Mouse (Mus musculus): ENCODE results near the gene Gfm2. TPM values are rescaled to one million over a fixed set of nuclear protein-coding genes. Genes with fewer than 3 reads are reported as not detected.

Gfm2 gene
- polyA plus RNA-seq, 1 experiment: 14.7 TPM

DNA sequence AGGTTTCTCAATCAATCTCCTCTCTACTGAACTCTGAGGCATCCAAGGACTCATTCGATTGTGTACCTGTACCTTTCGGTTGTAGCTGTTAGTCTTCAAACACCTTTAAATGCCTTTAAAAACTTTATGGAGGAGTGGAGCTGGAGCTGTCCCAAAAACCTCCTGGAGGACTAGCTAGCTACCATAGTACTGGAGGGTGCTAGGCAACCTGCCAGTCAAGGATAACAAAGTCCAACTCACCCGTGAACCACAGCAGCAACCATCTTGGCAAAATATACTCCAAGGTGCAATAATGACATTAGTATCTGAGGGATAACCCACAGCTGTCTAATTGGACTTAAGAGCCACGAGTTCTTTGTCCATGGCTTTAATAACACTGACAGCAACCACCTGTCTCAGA is 64.2 kb downstream of the Gfm2 start:
- H3K4me1 ChIP-seq (ENCODE audit: control insufficient read depth, insufficient read depth, insufficient read length, low read length): peaks cover 15% of the 10 kb centered on the region
- H3K36me3 ChIP-seq (ENCODE audit: control insufficient read depth, insufficient read depth, low read length): no peaks in the 10 kb centered on the region
- H3K27me3 ChIP-seq (ENCODE audit: control insufficient read depth, insufficient read depth, low read length): no peaks in the 10 kb centered on the region
- WGBS: 24% methylated on average over 4 of the region's 4 CpGs
- H3K27ac ChIP-seq (ENCODE audit: insufficient read depth, low read depth, low read length): no peak overlapping the region
- TF ChIP-seq CTCF (IDR thresholded peaks at IDR 0.05; ENCODE audit: extremely low read depth, insufficient read length, insufficient replicate concordance, low read depth, low read length) (no peak), POLR2A (IDR thresholded peaks at IDR 0.05; ENCODE audit: low read depth, low read length) (no peak)
- H3K4me3 ChIP-seq (ENCODE audit: low read depth, low read length): no peak overlapping the region

DNA sequence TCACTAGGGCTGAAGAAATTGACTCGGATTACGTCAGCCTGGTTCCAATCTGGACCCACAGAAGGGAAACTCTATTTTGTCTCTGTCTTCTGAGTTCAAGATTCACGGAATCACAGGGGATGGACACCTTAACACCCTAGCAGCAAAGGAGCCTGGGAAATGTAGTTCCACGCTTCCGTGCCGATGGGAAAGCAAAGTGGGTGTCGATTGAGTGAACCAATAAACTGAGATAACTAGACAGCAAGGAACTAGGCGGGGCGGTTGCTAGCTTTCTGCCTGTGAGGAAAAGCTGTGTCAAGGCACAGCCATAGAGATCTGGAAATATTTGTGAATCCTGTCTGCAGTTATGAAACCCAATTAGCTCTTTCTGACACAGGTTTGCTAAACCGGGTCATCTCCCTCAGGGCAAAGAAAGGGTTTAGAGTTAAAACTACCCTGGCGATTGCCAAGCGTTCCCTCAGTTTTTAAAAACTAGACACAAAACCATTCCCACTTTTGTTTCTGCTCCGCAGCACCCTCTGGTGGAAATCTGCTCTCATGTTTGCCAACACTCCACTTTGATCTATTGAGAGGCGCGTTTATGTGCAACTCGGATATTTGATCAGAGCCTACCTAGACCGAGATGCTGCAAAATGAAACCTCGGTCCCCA is 67.4 kb downstream of the Gfm2 start:
- WGBS: 2% methylated on average over 18 of the region's 18 CpGs
- Histone ChIP-seq H3K27ac (ENCODE audit: insufficient read depth, low read depth, low read length) (peak overlapping the region; percentile 86), H3K36me3 (ENCODE audit: control insufficient read depth, insufficient read depth, low read length) (no peaks in the 10 kb centered on the region), H3K4me1 (ENCODE audit: control insufficient read depth, insufficient read depth, insufficient read length, low read length) (peaks cover 18% of the 10 kb centered on the region; the same call in 1 of the 2 replicates), H3K4me3 (ENCODE audit: low read depth, low read length) (peak overlapping the region; percentile 2; the same call in 1 of the 2 replicates), H3K27me3 (ENCODE audit: control insufficient read depth, insufficient read depth, low read length) (no peaks in the 10 kb centered on the region)
- TF ChIP-seq CTCF (IDR thresholded peaks at IDR 0.05; ENCODE audit: extremely low read depth, insufficient read length, insufficient replicate concordance, low read depth, low read length): no peak
- no peak for TF ChIP-seq POLR2A (IDR thresholded peaks at IDR 0.05; ENCODE audit: low read depth, low read length)

DNA sequence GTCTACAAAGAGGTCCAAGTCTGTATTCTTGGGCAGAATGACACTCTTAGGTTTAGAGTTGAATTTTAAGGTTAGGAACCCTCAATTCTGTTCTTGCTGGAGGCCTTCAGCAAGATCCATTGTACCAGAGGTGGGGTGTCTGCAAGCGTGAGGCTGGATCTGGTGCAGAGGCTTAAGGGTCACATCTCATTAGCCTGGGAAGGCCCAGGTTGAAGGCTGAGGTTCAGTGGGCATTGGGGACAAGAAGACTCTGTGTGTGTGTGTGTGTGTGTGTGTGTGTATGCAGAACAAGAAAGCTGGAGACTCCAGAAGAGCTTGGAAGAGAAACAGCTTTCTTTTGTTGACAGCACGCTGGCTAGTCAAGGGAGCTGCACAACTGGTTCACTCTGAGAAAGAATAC is 68.3 kb downstream of the Gfm2 start:
- Histone ChIP-seq H3K27ac (ENCODE audit: insufficient read depth, low read depth, low read length) (no peak overlapping the region), H3K36me3 (ENCODE audit: control insufficient read depth, insufficient read depth, low read length) (no peaks in the 10 kb centered on the region), H3K4me1 (ENCODE audit: control insufficient read depth, insufficient read depth, insufficient read length, low read length) (peaks cover 18% of the 10 kb centered on the region; the same call in 1 of the 2 replicates), H3K4me3 (ENCODE audit: low read depth, low read length) (no peak overlapping the region), H3K27me3 (ENCODE audit: control insufficient read depth, insufficient read depth, low read length) (no peaks in the 10 kb centered on the region)
- TF ChIP-seq CTCF (IDR thresholded peaks at IDR 0.05; ENCODE audit: extremely low read depth, insufficient read length, insufficient replicate concordance, low read depth, low read length) (no peak), POLR2A (IDR thresholded peaks at IDR 0.05; ENCODE audit: low read depth, low read length) (no peak)
- 85% methylated on average over 2 of the region's 2 CpGs for WGBS

DNA sequence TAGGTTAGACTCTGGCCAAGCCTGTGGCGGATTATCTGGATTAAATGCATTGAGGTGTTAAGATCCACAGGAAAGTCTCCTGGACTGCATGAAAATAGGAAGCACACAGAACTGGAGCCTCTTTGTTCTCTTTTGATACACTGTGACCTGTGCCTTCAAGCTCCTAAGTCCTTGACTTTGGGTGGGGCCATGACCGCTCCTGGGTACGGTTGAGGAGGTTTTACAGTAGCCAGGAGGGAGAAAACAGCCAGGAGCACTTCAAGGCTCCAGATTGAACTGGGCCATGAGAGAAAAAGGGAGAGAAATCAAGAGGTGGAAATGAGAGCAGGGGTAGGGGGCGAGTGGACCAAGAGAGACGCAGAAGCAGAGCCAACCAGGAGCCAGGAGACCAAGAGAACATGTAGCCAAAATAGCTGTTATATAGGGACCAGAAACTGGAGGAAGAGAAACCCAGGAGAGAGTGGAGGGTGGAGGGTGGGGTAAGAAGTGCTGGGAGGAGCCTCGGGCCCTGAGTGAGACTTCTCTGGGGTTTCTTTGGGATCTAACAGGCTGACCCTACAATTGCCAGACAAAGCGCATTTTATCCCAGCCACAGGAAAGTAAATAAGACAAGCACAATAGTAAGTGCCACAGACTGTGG is 69.9 kb downstream of the Gfm2 start:
- 52% methylated on average over 7 of the region's 7 CpGs for WGBS
- Histone ChIP-seq H3K27ac (ENCODE audit: insufficient read depth, low read depth, low read length) (no peak overlapping the region), H3K27me3 (ENCODE audit: control insufficient read depth, insufficient read depth, low read length) (no peaks in the 10 kb centered on the region)

DNA sequence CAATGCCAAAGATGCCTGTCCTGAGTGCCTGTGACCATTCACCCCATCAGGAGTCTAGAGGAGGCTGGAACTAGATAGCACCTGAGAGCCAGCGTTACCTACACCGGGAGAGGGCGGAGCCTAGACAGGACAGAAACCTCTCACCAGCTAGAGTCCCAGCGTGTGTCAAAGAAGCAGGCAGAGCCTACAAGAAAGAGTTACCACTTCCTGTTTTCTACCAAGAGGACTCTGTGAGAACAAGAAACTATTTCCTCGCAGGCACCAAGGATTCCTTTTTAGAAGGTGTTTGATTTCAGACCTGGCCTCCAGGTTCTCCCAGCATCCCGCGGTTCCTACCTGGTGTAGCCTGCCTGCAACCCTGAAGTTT is 70.4 kb downstream of the Gfm2 start:
- Histone ChIP-seq H3K4me1 (ENCODE audit: control insufficient read depth, insufficient read depth, insufficient read length, low read length) (peaks cover 16% of the 10 kb centered on the region; the same call in 1 of the 2 replicates), H3K36me3 (ENCODE audit: control insufficient read depth, insufficient read depth, low read length) (no peaks in the 10 kb centered on the region), H3K27me3 (ENCODE audit: control insufficient read depth, insufficient read depth, low read length) (no peaks in the 10 kb centered on the region), H3K27ac (ENCODE audit: insufficient read depth, low read depth, low read length) (0 out of 2 replicates have a peak overlapping the region, but pooled peaks have one; percentile 32), H3K4me3 (ENCODE audit: low read depth, low read length) (no peak overlapping the region)
- no peak for TF ChIP-seq POLR2A (IDR thresholded peaks at IDR 0.05; ENCODE audit: low read depth, low read length)
- TF ChIP-seq CTCF (IDR thresholded peaks at IDR 0.05; ENCODE audit: extremely low read depth, insufficient read length, insufficient replicate concordance, low read depth, low read length): no peak
- 39% methylated on average over 7 of the region's 7 CpGs for WGBS

More for the DNA sequence above, 69.9 kb downstream of the Gfm2 start:
- Histone ChIP-seq H3K4me1 (ENCODE audit: control insufficient read depth, insufficient read depth, insufficient read length, low read length) (peaks cover 16% of the 10 kb centered on the region; the same call in 1 of the 2 replicates), H3K36me3 (ENCODE audit: control insufficient read depth, insufficient read depth, low read length) (no peaks in the 10 kb centered on the region), H3K4me3 (ENCODE audit: low read depth, low read length) (no peak overlapping the region)
- no peak for TF ChIP-seq CTCF (IDR thresholded peaks at IDR 0.05; ENCODE audit: extremely low read depth, insufficient read length, insufficient replicate concordance, low read depth, low read length)
- no peak for TF ChIP-seq POLR2A (IDR thresholded peaks at IDR 0.05; ENCODE audit: low read depth, low read length)

DNA sequence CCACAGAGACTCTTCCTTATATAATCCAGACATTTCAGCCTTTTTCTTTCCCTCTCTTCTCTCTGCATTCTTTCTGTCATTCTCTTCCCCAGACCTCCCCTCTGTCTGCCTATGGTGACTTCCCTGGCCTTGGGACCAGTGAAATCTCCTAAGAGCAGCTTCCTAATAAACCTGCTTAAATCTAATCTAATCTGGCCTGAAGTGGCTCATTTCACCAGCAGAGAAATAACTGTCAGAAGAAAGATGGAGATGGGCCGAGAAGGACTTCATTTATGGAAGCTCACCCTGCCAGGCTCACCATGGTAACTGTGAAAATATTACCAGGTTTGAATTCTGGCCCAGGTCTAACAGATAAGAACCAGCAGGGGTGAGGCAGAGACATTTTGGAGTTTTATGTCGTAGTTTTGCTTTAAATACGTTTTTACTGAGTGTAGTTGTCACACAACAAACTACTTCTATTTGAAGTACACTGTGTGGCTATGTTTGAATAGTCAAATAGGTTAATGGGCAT is 70.8 kb downstream of the Gfm2 start:
- Histone ChIP-seq H3K27ac (ENCODE audit: insufficient read depth, low read depth, low read length) (0 out of 2 replicates have a peak overlapping the region, but pooled peaks have one; percentile 32), H3K36me3 (ENCODE audit: control insufficient read depth, insufficient read depth, low read length) (no peaks in the 10 kb centered on the region), H3K4me1 (ENCODE audit: control insufficient read depth, insufficient read depth, insufficient read length, low read length) (peaks cover 14% of the 10 kb centered on the region; the same call in 1 of the 2 replicates), H3K4me3 (ENCODE audit: low read depth, low read length) (no peak overlapping the region), H3K27me3 (ENCODE audit: control insufficient read depth, insufficient read depth, low read length) (no peaks in the 10 kb centered on the region)
- TF ChIP-seq POLR2A (IDR thresholded peaks at IDR 0.05; ENCODE audit: low read depth, low read length): no peak
- WGBS: 29% methylated on average over 3 of the region's 3 CpGs

DNA sequence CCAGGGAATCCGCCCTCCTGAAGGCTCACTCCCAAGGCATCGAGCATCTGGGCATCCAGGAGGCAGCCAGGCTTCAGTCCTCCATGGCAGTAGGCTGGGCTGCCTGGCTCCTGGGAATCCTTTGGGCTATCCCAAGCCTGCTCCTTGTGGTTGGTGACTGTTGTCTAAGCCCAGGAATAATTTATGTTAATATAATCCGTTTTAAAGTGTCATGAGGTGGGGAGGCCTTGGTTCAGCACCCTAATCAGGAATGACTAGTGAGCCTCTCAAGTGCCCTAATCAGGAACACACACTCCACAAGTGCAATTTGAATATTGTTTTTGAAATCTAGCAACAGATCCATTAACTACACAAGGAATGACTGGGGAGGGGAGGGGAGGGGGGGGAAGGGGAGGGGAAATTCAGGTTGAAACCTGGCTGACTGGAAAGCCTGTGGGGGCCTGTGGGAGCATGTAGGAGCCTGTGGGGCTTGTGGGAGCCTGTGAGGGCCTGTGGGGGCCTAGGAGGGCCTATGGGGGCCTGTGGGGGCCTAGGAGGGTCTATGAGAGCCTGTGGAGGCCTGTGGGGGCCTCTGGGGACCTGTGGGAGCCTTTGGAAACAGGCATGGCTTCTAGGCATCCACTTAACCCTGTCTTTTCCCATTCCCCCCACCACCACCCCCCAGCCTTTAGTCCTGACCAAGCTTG is 77.0 kb downstream of the Gfm2 start:
- TF ChIP-seq POLR2A (IDR thresholded peaks at IDR 0.05; ENCODE audit: low read depth, low read length): no peak
- no peak for TF ChIP-seq CTCF (IDR thresholded peaks at IDR 0.05; ENCODE audit: extremely low read depth, insufficient read length, insufficient replicate concordance, low read depth, low read length)
- H3K27me3 ChIP-seq (ENCODE audit: control insufficient read depth, insufficient read depth, low read length): no peaks in the 10 kb centered on the region
- no peak overlapping the region for H3K4me3 ChIP-seq (ENCODE audit: low read depth, low read length)
- no peaks in the 10 kb centered on the region for H3K4me1 ChIP-seq (ENCODE audit: control insufficient read depth, insufficient read depth, insufficient read length, low read length)
- no peaks in the 10 kb centered on the region for H3K36me3 ChIP-seq (ENCODE audit: control insufficient read depth, insufficient read depth, low read length)
- 75% methylated on average over 3 of the region's 3 CpGs for WGBS
- H3K27ac ChIP-seq (ENCODE audit: insufficient read depth, low read depth, low read length): no peak overlapping the region

All from small intestine, adult 2 months (tissue).